Mouse (Mus musculus) v-Abl transformed pro-B cells (cell line): ENCODE data around the gene Nop10.

Experiments
- in situ Hi-C, 2 experiments: fragments of 400-800 bp; cut with MboI; formaldehyde crosslinking; loops; one replicate each; pipeline ENCODE4 v1.15.1; 2025; ENCODE audit not compliant: unreplicated experiment in 2 of 2

The Nop10 gene

GRCm38 (mm10) chr2:112309161-112309600, 47.5 kb downstream of the Nop10 start:
- in situ Hi-C loops: no loop called here
